Mouse (Mus musculus) intestine, postnatal 0 days (tissue): ENCODE results near the gene Plpp3. TPM values are rescaled to one million over a fixed set of nuclear protein-coding genes. Genes with fewer than 3 reads are reported as not detected.
A peak's percentile ranks its signal among the peaks of the same experiment; 100 is the strongest.

Experiments
- ATAC-seq: fragments of 200-750 bp; cut with Nextera tagmentation; 2 replicates; pipeline ENCODE4 v1.8.0; 2017; ENCODE audit warnings: mild to moderate bottlenecking, moderate TSS enrichment, moderate library complexity
- H3K27ac ChIP-seq: fragments of 300-500 bp; sonication (generic); 2 replicates; pipeline ENCODE4 v1.5.1; 2014; ENCODE audit warnings: mild to moderate bottlenecking, low read depth, low read length, moderate library complexity
- H3K27me3 ChIP-seq: fragments of 300-500 bp; sonication (generic); replicated peaks from 2 replicates; pipeline ENCODE4 v1.6.1; 2014; ENCODE audit warnings: low read length, mixed read lengths; ENCODE audit not compliant: control insufficient read depth, insufficient read depth
- H3K36me3 ChIP-seq: fragments of 300-500 bp; sonication (generic); 2 replicates; pipeline ENCODE4 v1.6.1; 2014; ENCODE audit warnings: mild to moderate bottlenecking, moderate library complexity; ENCODE audit not compliant: control insufficient read depth, insufficient read depth
- H3K4me1 ChIP-seq: fragments of 300-500 bp; sonication (generic); replicated peaks from 2 replicates; pipeline ENCODE4 v1.6.1; 2014; ENCODE audit warnings: antibody characterized with exemption, low read length, mixed read lengths; ENCODE audit not compliant: control insufficient read depth, insufficient read depth
- H3K4me2 ChIP-seq: fragments of 300-500 bp; sonication (generic); replicated peaks from 2 replicates; pipeline ENCODE4 v1.6.1; 2014; ENCODE audit warnings: low read depth, mild to moderate bottlenecking, moderate library complexity
- H3K4me3 ChIP-seq: fragments of 300-500 bp; sonication (generic); 2 replicates; pipeline ENCODE4 v1.5.1; 2014; ENCODE audit warnings: low read depth, low read length
- H3K9ac ChIP-seq: fragments of 300-500 bp; sonication (generic); 2 replicates; pipeline ENCODE4 v1.6.1; 2014; ENCODE audit warnings: mild to moderate bottlenecking, low read depth, low read length
- H3K9me3 ChIP-seq: fragments of 300-500 bp; sonication (generic); 2 replicates; pipeline ENCODE4 v1.6.1; 2016; ENCODE audit warnings: mixed run types; ENCODE audit not compliant: control insufficient read depth
- CTCF ChIP-seq: sonication (generic); IDR thresholded peaks from 2 replicates; pipeline ENCODE4 v1.5.1; 2016; ENCODE audit warnings: low read depth, mild to moderate bottlenecking, control low read depth, antibody characterized with exemption, moderate library complexity
- WGBS: fragments of 180-500 bp; shearing (Covaris S2); extraction: QIAGEN DNeasy Blood & Tissue Kit; methylation state at CpG from one replicate; pipeline ENCODE4 v1.1.7; 2014; 5-methylcytosine and 5-hydroxymethylcytosine counted together
- polyA plus RNA-seq: library from polyadenylated mRNA; unstranded; fragments of >200 nt; fragmentation: Nextera tagmentation; extraction: Ambion mirVana; gene quantifications from 2 replicates; pipeline ENCODE4 v1.2.1, GENCODE M21; 2015

The Plpp3 gene
- polyA plus RNA-seq, 1 experiment from 2014 or later, result 84.1 TPM

- 76% methylated on average over 9 of the region's 9 CpGs for whole genome bisulfite sequencing
- no peak overlapping the region for H3K27ac ChIP-seq
- no peaks in the 10 kb centered on the region for H3K4me1 ChIP-seq
- H3K4me3 ChIP-seq, result no peak overlapping the region
- no peak for ATAC-seq
- H3K9me3 ChIP-seq, result no peaks in the 10 kb centered on the region
- TF ChIP-seq CTCF, result no peak
- no peak overlapping the region for H3K4me2 ChIP-seq
- no peaks in the 10 kb centered on the region for H3K36me3 ChIP-seq
- no peaks in the 10 kb centered on the region for H3K27me3 ChIP-seq
- H3K9ac ChIP-seq, result no peak overlapping the region
Observed at GRCm38 (mm10) chr4:105131756-105132314, 25.3 kb upstream of the Plpp3 start.

- TF ChIP-seq CTCF, result no peak
- Histone ChIP-seq H3K9ac (no peak overlapping the region), H3K4me1 (no peaks in the 10 kb centered on the region), H3K4me3 (no peak overlapping the region), H3K4me2 (no peak overlapping the region), H3K9me3 (no peaks in the 10 kb centered on the region), H3K27ac (no peak overlapping the region), H3K36me3 (no peaks in the 10 kb centered on the region), H3K27me3 (no peaks in the 10 kb centered on the region)
- ATAC-seq, result no peak
- WGBS, result 79% methylated on average over 4 of the region's 4 CpGs
Observed at GRCm38 (mm10) chr4:105133350-105134050, 23.6 kb upstream of the Plpp3 start.

DNA sequence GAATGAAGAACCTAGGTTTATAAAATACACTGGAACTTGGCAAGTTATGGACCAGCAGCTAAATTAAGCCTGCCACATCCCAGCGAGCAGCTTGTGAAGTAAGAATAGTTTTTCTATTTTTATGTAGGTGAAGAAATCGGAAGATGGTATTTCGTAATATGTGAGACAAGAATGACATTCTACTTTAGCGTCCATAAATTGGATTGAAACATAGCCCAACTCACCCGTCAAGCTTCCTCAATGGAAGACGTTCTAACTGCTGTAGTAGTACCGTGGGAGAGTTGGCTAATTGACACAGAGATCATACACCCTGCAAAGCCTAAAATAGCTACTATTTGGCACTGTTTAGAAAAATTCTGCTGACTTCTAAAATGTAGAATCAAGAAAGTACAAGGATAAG is 7.7 kb upstream of the Plpp3 start:
- Histone ChIP-seq H3K4me2 (no peak overlapping the region), H3K9ac (no peak overlapping the region), H3K4me1 (no peaks in the 10 kb centered on the region), H3K9me3 (no peaks in the 10 kb centered on the region), H3K36me3 (no peaks in the 10 kb centered on the region), H3K27me3 (no peaks in the 10 kb centered on the region), H3K27ac (no peak overlapping the region), H3K4me3 (no peak overlapping the region)
- no peak for ATAC-seq
- no peak for TF ChIP-seq CTCF
- WGBS, result 75% methylated on average over 7 of the region's 7 CpGs

GRCm38 (mm10) chr4:105151911-105152690 is 5.0 kb upstream of the Plpp3 start:
- Histone ChIP-seq H3K27ac (no peak overlapping the region), H3K9me3 (no peaks in the 10 kb centered on the region), H3K4me3 (no peak overlapping the region), H3K36me3 (no peaks in the 10 kb centered on the region), H3K4me2 (no peak overlapping the region), H3K27me3 (no peaks in the 10 kb centered on the region), H3K9ac (no peak overlapping the region), H3K4me1 (no peaks in the 10 kb centered on the region)
- ATAC-seq, result no peak
- WGBS, result 48% methylated on average over 14 of the region's 14 CpGs
- peak; percentile 92 for TF ChIP-seq CTCF

GRCm38 (mm10) chr4:105153227-105153626 is 3.9 kb upstream of the Plpp3 start:
- H3K36me3 ChIP-seq, result no peaks in the 10 kb centered on the region
- H3K4me1 ChIP-seq, result no peaks in the 10 kb centered on the region
- WGBS, result 82% methylated on average over 3 of the region's 3 CpGs
- no peaks in the 10 kb centered on the region for H3K9me3 ChIP-seq
- H3K4me2 ChIP-seq, result no peak overlapping the region
- H3K27me3 ChIP-seq, result no peaks in the 10 kb centered on the region
- no peak for TF ChIP-seq CTCF
- H3K9ac ChIP-seq, result no peak overlapping the region
- no peak for ATAC-seq
- no peak overlapping the region for H3K4me3 ChIP-seq
- no peak overlapping the region for H3K27ac ChIP-seq

- no peak overlapping the region for H3K27ac ChIP-seq
- 78% methylated on average over 7 of the region's 7 CpGs for WGBS
- TF ChIP-seq CTCF, result no peak
- no peaks in the 10 kb centered on the region for H3K9me3 ChIP-seq
- H3K9ac ChIP-seq, result no peak overlapping the region
- H3K27me3 ChIP-seq, result no peaks in the 10 kb centered on the region
- no peaks in the 10 kb centered on the region for H3K4me1 ChIP-seq
- ATAC-seq, result no peak
- no peaks in the 10 kb centered on the region for H3K36me3 ChIP-seq
- peak overlapping the region; percentile 64; the same call in 1 of the 2 replicates for H3K4me2 ChIP-seq
- H3K4me3 ChIP-seq, result no peak overlapping the region
Observed at GRCm38 (mm10) chr4:105156281-105156680, 866 bp upstream of the Plpp3 start.
